Mouse (Mus musculus) lung, embryonic 14.5 days (tissue): ENCODE results near the gene Jun. TPM values are rescaled to one million over a fixed set of nuclear protein-coding genes. Genes with fewer than 3 reads are reported as not detected.
A peak's percentile ranks its signal among the peaks of the same experiment; 100 is the strongest.

Experiments
- ATAC-seq: fragments of 200-750 bp; cut with Nextera tagmentation; 2 replicates; pipeline ENCODE4 v1.8.0; 2017; ENCODE audit warnings: mild to moderate bottlenecking, moderate TSS enrichment, moderate library complexity; ENCODE audit not compliant: insufficient read depth
- DNase-seq: peaks from one replicate; pipeline ENCODE4 v3.0.0-alpha.2; 2015
- H3K27ac ChIP-seq: fragments of 300-500 bp; sonication (generic); 2 replicates; pipeline ENCODE4 v1.5.1; 2014; ENCODE audit warnings: low read depth, mild to moderate bottlenecking, moderate library complexity
- H3K27me3 ChIP-seq: fragments of 300-500 bp; sonication (generic); 2 replicates; pipeline ENCODE4 v1.6.1; 2014; ENCODE audit warnings: low read length, control low read depth; ENCODE audit not compliant: insufficient read depth
- H3K36me3 ChIP-seq: fragments of 300-500 bp; sonication (generic); 2 replicates; pipeline ENCODE4 v1.6.1; 2014; ENCODE audit warnings: control low read depth; ENCODE audit not compliant: insufficient read depth
- H3K4me1 ChIP-seq: fragments of 300-500 bp; sonication (generic); 2 replicates; pipeline ENCODE4 v1.6.1; 2014; ENCODE audit warnings: antibody characterized with exemption, control low read depth; ENCODE audit not compliant: insufficient read depth
- H3K4me2 ChIP-seq: fragments of 300-500 bp; sonication (generic); 2 replicates; pipeline ENCODE4 v1.6.1; 2014; ENCODE audit warnings: mild to moderate bottlenecking
- H3K4me3 ChIP-seq: fragments of 300-500 bp; sonication (generic); 2 replicates; pipeline ENCODE4 v1.5.1; 2014; ENCODE audit warnings: low read depth, low read length
- H3K9ac ChIP-seq: fragments of 300-500 bp; sonication (generic); 2 replicates; pipeline ENCODE4 v1.6.1; 2014
- H3K9me3 ChIP-seq: fragments of 300-500 bp; sonication (generic); 2 replicates; pipeline ENCODE4 v1.6.1; 2016; ENCODE audit warnings: low read depth, low read length, control low read depth
- CTCF ChIP-seq: IDR thresholded peaks from 2 replicates; pipeline ENCODE4 v1.5.1; 2016; ENCODE audit warnings: antibody characterized with exemption, low read depth
- WGBS: fragments of 180-500 bp; shearing (Covaris S2); extraction: QIAGEN DNeasy Blood & Tissue Kit; methylation state at CpG from one replicate; pipeline ENCODE4 v1.1.7; 2014; 5-methylcytosine and 5-hydroxymethylcytosine counted together
- polyA plus RNA-seq: library from polyadenylated mRNA; unstranded; fragments of >200 nt; fragmentation: Nextera tagmentation; extraction: Ambion mirVana; gene quantifications from 2 replicates; pipeline ENCODE4 v1.2.1, GENCODE M21; 2014

The Jun gene
- polyA plus RNA-seq, 1 experiment from 2014 or later = 71.5 TPM

DNA sequence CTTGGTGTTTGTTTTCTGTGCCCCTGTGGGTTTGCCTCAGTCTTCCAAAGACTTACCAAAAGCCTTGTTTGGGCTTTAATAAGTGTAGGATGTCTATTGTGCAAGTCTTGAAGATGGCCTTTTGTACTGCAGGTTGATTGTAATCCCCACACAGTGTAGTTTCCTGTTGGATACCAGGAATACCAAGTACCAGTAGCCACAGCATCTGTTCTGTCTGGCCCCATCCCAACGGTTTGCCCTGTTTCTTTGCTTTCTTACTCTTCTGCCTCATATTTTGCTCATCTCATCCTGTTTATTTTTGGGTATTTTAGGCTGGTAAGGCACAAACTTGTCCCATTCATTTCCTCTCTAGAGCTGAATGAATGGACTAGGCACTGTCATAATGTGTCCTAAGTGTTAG, 3.3 kb upstream of the Jun start:
- no peak for TF ChIP-seq CTCF

DNA sequence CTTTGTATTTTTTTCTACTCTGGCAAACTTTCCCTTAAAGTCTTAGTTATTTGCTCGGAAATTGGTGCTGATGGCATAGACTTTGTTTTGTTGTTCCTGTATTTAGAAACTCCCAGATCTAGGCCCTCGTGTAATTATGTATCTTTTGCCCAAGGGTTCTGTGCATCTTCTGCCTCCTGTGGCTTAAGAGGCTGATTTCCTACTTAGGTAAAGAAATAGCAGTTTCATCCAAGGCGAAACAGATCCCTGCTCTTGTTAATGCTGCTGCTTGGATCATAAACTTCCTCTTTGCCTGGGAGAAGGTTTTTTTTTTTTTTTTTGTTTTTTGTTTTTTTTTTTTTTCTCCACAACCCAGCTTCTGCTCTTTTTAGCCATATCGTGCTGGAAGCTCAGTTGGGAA, 2.3 kb upstream of the Jun start:
- TF ChIP-seq CTCF = no peak
- 38% methylated on average over 4 of the region's 4 CpGs for WGBS
- peak overlapping the region; percentile 16; the same call in 1 of the 2 replicates for H3K9ac ChIP-seq
- H3K27ac ChIP-seq = peak overlapping the region; percentile 99
- H3K4me1 ChIP-seq = 0 out of 2 replicates have a peak, but pooled peaks cover 4% of the 10 kb centered on the region
- ATAC-seq (no peak), DNase-seq (no peak)
- H3K36me3 ChIP-seq = peaks cover 15% of the 10 kb centered on the region
- no peaks in the 10 kb centered on the region for H3K27me3 ChIP-seq
- 0 out of 2 replicates have a peak overlapping the region, but pooled peaks have one; percentile 86 for H3K4me3 ChIP-seq
- no peaks in the 10 kb centered on the region for H3K9me3 ChIP-seq
- peak overlapping the region; percentile 89 for H3K4me2 ChIP-seq

More for the DNA sequence above, 3.3 kb upstream of the Jun start:
- no peak overlapping the region for H3K4me2 ChIP-seq
- no peak overlapping the region for H3K9ac ChIP-seq
- 0 out of 2 replicates have a peak, but pooled peaks cover 4% of the 10 kb centered on the region for H3K4me1 ChIP-seq
- ATAC-seq = no peak
- H3K36me3 ChIP-seq = peaks cover 8% of the 10 kb centered on the region
- no peak overlapping the region for H3K4me3 ChIP-seq
- H3K9me3 ChIP-seq = no peaks in the 10 kb centered on the region
- no peak for DNase-seq
- WGBS = 64% methylated on average over 1 of the region's 1 CpGs
- no peaks in the 10 kb centered on the region for H3K27me3 ChIP-seq
- H3K27ac ChIP-seq = no peak overlapping the region

DNA sequence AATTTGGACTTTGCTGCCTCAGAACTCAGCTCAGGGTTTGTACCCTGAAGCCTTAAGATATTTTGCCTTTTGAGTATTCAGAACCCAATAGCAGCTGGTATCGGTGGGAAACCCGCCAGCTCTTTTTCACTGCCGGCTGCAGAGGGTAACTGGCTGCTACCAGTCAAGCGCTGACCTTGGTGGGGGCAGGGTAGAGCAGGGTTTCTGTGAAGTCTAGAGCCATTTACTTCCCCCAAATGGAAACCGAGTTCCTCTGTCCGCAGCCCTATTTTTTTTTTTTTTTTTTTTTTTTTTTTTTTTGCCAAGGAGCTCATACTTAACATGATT, 1.7 kb upstream of the Jun start:
- peak overlapping the region; percentile 89 for H3K4me2 ChIP-seq
- 0 out of 2 replicates have a peak, but pooled peaks cover 5% of the 10 kb centered on the region for H3K4me1 ChIP-seq
- DNase-seq (peak; percentile 87), ATAC-seq (no peak)
- no peaks in the 10 kb centered on the region for H3K9me3 ChIP-seq
- H3K27ac ChIP-seq = peak overlapping the region; percentile 99
- 0% methylated on average over 6 of the region's 6 CpGs for WGBS
- H3K36me3 ChIP-seq = peaks cover 19% of the 10 kb centered on the region
- H3K4me3 ChIP-seq = peak overlapping the region; percentile 86
- no peaks in the 10 kb centered on the region for H3K27me3 ChIP-seq
- peak overlapping the region; percentile 90 for H3K9ac ChIP-seq
- no peak for TF ChIP-seq CTCF

- under 1% methylated on average over 29 of the region's 29 CpGs for WGBS
- Histone ChIP-seq H3K27me3 (no peaks in the 10 kb centered on the region), H3K4me3 (peak overlapping the region; percentile 86), H3K9me3 (no peaks in the 10 kb centered on the region), H3K4me1 (0 out of 2 replicates have a peak, but pooled peaks cover 7% of the 10 kb centered on the region), H3K9ac (peak overlapping the region; percentile 90), H3K36me3 (peaks cover 19% of the 10 kb centered on the region), H3K27ac (peak overlapping the region; percentile 99), H3K4me2 (peak overlapping the region; percentile 89)
- DNase-seq = peak; percentile 97
- peak; percentile 57 for ATAC-seq
- TF ChIP-seq CTCF = peak; percentile 88
Measured at GRCm38 (mm10) chr4:95053041-95053790, 1.2 kb upstream of the Jun start.

GRCm38 (mm10) chr4:95051311-95051871, 631 bp downstream of the Jun start:
- no peaks in the 10 kb centered on the region for H3K27me3 ChIP-seq
- peak overlapping the region; percentile 99 for H3K27ac ChIP-seq
- peak overlapping the region; percentile 85 for H3K4me2 ChIP-seq
- H3K4me1 ChIP-seq = 0 out of 2 replicates have a peak, but pooled peaks cover 7% of the 10 kb centered on the region
- WGBS = under 1% methylated on average over 52 of the region's 54 CpGs
- H3K4me3 ChIP-seq = peak overlapping the region; percentile 86
- DNase-seq = peak; percentile 76
- peaks cover 19% of the 10 kb centered on the region for H3K36me3 ChIP-seq
- H3K9ac ChIP-seq = peak overlapping the region; percentile 96
- H3K9me3 ChIP-seq = no peaks in the 10 kb centered on the region
- no peak for TF ChIP-seq CTCF
- ATAC-seq = no peak

- no peaks in the 10 kb centered on the region for H3K27me3 ChIP-seq
- H3K36me3 ChIP-seq = peaks cover 19% of the 10 kb centered on the region
- peak overlapping the region; percentile 96 for H3K9ac ChIP-seq
- TF ChIP-seq CTCF = peak; percentile 52
- ATAC-seq = no peak
- peak overlapping the region; percentile 99 for H3K27ac ChIP-seq
- 0 out of 2 replicates have a peak, but pooled peaks cover 7% of the 10 kb centered on the region for H3K4me1 ChIP-seq
- peak; percentile 84 for DNase-seq
- H3K4me2 ChIP-seq = peak overlapping the region; percentile 85
- H3K4me3 ChIP-seq = peak overlapping the region; percentile 86
- no peaks in the 10 kb centered on the region for H3K9me3 ChIP-seq
- WGBS = under 1% methylated on average over 69 of the region's 70 CpGs
Measured at GRCm38 (mm10) chr4:95050518-95051278, 1.3 kb downstream of the Jun start.
